Mouse (Mus musculus) left cerebral cortex, adult 8-10 months (tissue): ENCODE results near the gene Adam1a. TPM values are rescaled to one million over a fixed set of nuclear protein-coding genes. Genes with fewer than 3 reads are reported as not detected.
"Not testable (repeated sequence)": the region's sequence is repeated elsewhere in the genome, so short reads cannot be mapped to it uniquely, and the experiment has no call there.

Experiments
- DNase-seq, 2 experiments: peaks; one replicate each; pipeline ENCODE4 v3.0.0; 2022; ENCODE audit warnings: low spot score in 2 of 2
- total RNA-seq, 4 experiments: library from RNA; stranded (reverse); gene quantifications; 2 replicates each; pipeline ENCODE4 v1.2.4; 2022

Gene Adam1a
- total RNA-seq, 4 experiments from 2014 or later = 8.7 to 12.4 (median 11.5) TPM

- DNase-seq = not testable (repeated sequence)
These were observed 43.8 kb downstream of the Adam1a start for GRCm38 (mm10) chr5:121501424-121501996.

GRCm38 (mm10) chr5:121500719-121501118 lies 44.6 kb downstream of the Adam1a start:
- no peak for DNase-seq

GRCm38 (mm10) chr5:121493305-121493704 lies 52.0 kb downstream of the Adam1a start:
- peak; percentile 22 to 83 for DNase-seq

GRCm38 (mm10) chr5:121484801-121485200 lies 60.5 kb downstream of the Adam1a start:
- no peak for DNase-seq

GRCm38 (mm10) chr5:121477680-121478079 lies 67.6 kb downstream of the Adam1a start:
- no peak for DNase-seq

GRCm38 (mm10) chr5:121476040-121476439 lies 69.2 kb downstream of the Adam1a start:
- DNase-seq = no peak

GRCm38 (mm10) chr5:121474610-121475009 lies 70.7 kb downstream of the Adam1a start:
- no peak for DNase-seq

- no peak for DNase-seq
These were observed 72.9 kb downstream of the Adam1a start for GRCm38 (mm10) chr5:121472411-121472810.

- DNase-seq = no peak
These were observed 75.7 kb downstream of the Adam1a start for GRCm38 (mm10) chr5:121469566-121469965.

Other genes with a start within 250 kb of the Adam1a start
- 10 to 100 TPM; 72.9 to 87.1 (median 73.8) TPM for gene Trafd1, start 159.8 kb downstream of the Adam1a start, total RNA-seq
- gene Naa25, start 147.5 kb downstream of the Adam1a start, total RNA-seq = 10 to 100 TPM; 34.7 to 41.3 (median 36.6) TPM
- gene Tmem116, start 93.6 kb downstream of the Adam1a start, total RNA-seq = 10 to 100 TPM in 1 of 4 experiments, 1 to 10 TPM in 3; 6.6 to 10.1 (median 7.8) TPM
- gene Erp29, start 93.0 kb downstream of the Adam1a start, total RNA-seq = 100 to 1,000 TPM; 116 to 148 (median 130) TPM
- gene Adam1b, start 42.0 kb downstream of the Adam1a start, total RNA-seq = not detected
- not detected for gene Gm42878, start within 50 bp of the Adam1a start, total RNA-seq
- 10 to 100 TPM; 66.6 to 79.0 (median 74.5) TPM for gene Mapkapk5, start 423 bp upstream of the Adam1a start, total RNA-seq
- gene Aldh2, start 48.3 kb upstream of the Adam1a start, total RNA-seq = 100 to 1,000 TPM; 131 to 154 (median 140) TPM
- gene Acad12, start 73.5 kb upstream of the Adam1a start, total RNA-seq = 1 to 10 TPM; 6.4 to 8.2 (median 6.7) TPM
- 1 to 10 TPM; 3.9 to 5.6 (median 4.6) TPM for gene Acad10, start 115.0 kb upstream of the Adam1a start, total RNA-seq
- gene Brap, start 115.1 kb upstream of the Adam1a start, total RNA-seq = 10 to 100 TPM; 58.0 to 65.2 (median 60.9) TPM
- 100 to 1,000 TPM; 199 to 223 (median 216) TPM for gene Atxn2, start 165.9 kb upstream of the Adam1a start, total RNA-seq